Mouse (Mus musculus) myocyte (in vitro differentiated cells): ENCODE results near the gene Kcnc3.

ENCODE experiments used
- E2F4 ChIP-seq: IDR thresholded peaks from one replicate; pipeline ENCODE4 v1.6.1; 2011; ENCODE audit warnings: mild to moderate bottlenecking, control low read depth, moderate library complexity; ENCODE audit not compliant: insufficient read depth
- MYOD1 ChIP-seq, 3 experiments: IDR thresholded peaks; one replicate each; pipeline ENCODE4 v1.6.1; 2011; ENCODE audit warnings: control low read depth in 2 of 3, low read depth in 2 of 3, mild to moderate bottlenecking in 2 of 3, moderate library complexity in 1 of 3; ENCODE audit not compliant: insufficient read length in 2 of 3, control insufficient read depth in 1 of 3
- MYOG ChIP-seq, 3 experiments: IDR thresholded peaks; one replicate each; pipeline ENCODE4 v1.6.1; 2011; ENCODE audit warnings: control low read depth in 2 of 3, low read depth in 2 of 3, mild to moderate bottlenecking in 2 of 3; ENCODE audit not compliant: insufficient read length in 2 of 3, control insufficient read depth in 1 of 3, insufficient read depth in 1 of 3
- POLR2A ChIP-seq: IDR thresholded peaks from one replicate; pipeline ENCODE4 v1.6.1; 2011; ENCODE audit warnings: low read depth, mild to moderate bottlenecking, control low read depth, moderate library complexity; ENCODE audit not compliant: insufficient read length
- POLR2AphosphoS2 ChIP-seq: IDR thresholded peaks from one replicate; pipeline ENCODE4 v1.6.1; 2011; ENCODE audit warnings: low read depth, control low read depth; ENCODE audit not compliant: insufficient read length
- REST ChIP-seq: IDR thresholded peaks from one replicate; pipeline ENCODE4 v1.6.1; 2011; ENCODE audit warnings: mild to moderate bottlenecking, control low read depth, moderate library complexity; ENCODE audit not compliant: insufficient read depth, insufficient read length
- TCF12 ChIP-seq: IDR thresholded peaks from one replicate; pipeline ENCODE4 v1.6.1; 2011; ENCODE audit warnings: mild to moderate bottlenecking, control low read depth; ENCODE audit not compliant: poor library complexity, insufficient read depth, severe bottlenecking
- USF1 ChIP-seq: IDR thresholded peaks from one replicate; pipeline ENCODE4 v1.6.1; 2011; ENCODE audit warnings: low read depth, mild to moderate bottlenecking, control low read depth, moderate library complexity

- TF ChIP-seq MYOG (IDR thresholded peaks at IDR 0.05; ENCODE audit: control insufficient read depth in 1 of 3, insufficient read depth in 1 of 3, insufficient read length in 2 of 3, low read depth in 2 of 3) (no peak), TCF12 (no peak), POLR2A (no peak), REST (no peak), POLR2AphosphoS2 (no peak), USF1 (no peak), E2F4 (no peak), MYOD1 (IDR thresholded peaks at IDR 0.05; ENCODE audit: control insufficient read depth in 1 of 3, insufficient read length in 2 of 3, low read depth in 2 of 3) (no peak)
Observed at GRCm38 (mm10) chr7:44628402-44629034, 38.1 kb downstream of the Kcnc3 start.
